Mouse (Mus musculus) small intestine, adult 2 months (tissue): ENCODE data around the gene Hspb11.

Experiments
- CTCF ChIP-seq: fragments of 200-500 bp; IDR thresholded peaks from 2 replicates; pipeline ENCODE4 v1.5.1; 2012; ENCODE audit warnings: low read depth, mild to moderate bottlenecking, control low read depth, inconsistent platforms, low read length, moderate library complexity, mixed read lengths; ENCODE audit not compliant: insufficient replicate concordance, insufficient read length; ENCODE audit errors: extremely low read depth
- POLR2A ChIP-seq: fragments of 200-500 bp; IDR thresholded peaks from 2 replicates; pipeline ENCODE4 v1.6.1; 2012; ENCODE audit warnings: low read depth, mild to moderate bottlenecking, control low read depth, inconsistent platforms, low read length, moderate library complexity

DNA sequence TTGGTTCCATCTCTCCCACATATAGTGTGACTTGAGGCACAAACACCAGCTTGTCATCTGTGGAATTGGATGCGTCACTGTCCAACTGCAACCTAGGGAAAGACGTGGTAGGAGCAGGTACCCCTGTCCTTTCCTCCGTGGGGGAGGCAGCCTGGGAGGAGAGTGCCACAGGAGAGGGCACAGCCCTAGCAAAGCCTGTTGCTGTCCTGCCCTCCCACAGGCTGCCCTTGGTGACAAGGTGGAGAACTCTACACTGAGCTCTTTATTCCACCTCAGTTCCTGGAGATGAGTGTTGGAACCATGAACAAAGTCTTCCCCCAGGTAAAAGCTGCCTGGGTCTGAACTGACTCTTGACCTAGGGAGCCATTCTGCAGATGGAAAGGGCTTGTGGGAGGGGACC, 44.5 kb upstream of the Hspb11 start, which contains the start of gene Ldlrad1:
- TF ChIP-seq CTCF (no peak), POLR2A (no peak)
